Mouse (Mus musculus) E14TG2a.4 (cell line): Measurements from ENCODE around the gene Ttc25.

Source experiments
- CTCF ChIP-seq: conservative IDR thresholded peaks from 2 replicates; pipeline ENCODE4 v1.5.1; 2014; ENCODE audit warnings: low read length
- NANOG ChIP-seq: IDR thresholded peaks from 2 replicates; pipeline ENCODE4 v1.6.1; 2014; ENCODE audit warnings: borderline replicate concordance, low read length, mixed read lengths
- POU5F1 ChIP-seq: IDR thresholded peaks from 2 replicates; pipeline ENCODE4 v1.6.1; 2014; ENCODE audit warnings: low read length, borderline replicate concordance

DNA sequence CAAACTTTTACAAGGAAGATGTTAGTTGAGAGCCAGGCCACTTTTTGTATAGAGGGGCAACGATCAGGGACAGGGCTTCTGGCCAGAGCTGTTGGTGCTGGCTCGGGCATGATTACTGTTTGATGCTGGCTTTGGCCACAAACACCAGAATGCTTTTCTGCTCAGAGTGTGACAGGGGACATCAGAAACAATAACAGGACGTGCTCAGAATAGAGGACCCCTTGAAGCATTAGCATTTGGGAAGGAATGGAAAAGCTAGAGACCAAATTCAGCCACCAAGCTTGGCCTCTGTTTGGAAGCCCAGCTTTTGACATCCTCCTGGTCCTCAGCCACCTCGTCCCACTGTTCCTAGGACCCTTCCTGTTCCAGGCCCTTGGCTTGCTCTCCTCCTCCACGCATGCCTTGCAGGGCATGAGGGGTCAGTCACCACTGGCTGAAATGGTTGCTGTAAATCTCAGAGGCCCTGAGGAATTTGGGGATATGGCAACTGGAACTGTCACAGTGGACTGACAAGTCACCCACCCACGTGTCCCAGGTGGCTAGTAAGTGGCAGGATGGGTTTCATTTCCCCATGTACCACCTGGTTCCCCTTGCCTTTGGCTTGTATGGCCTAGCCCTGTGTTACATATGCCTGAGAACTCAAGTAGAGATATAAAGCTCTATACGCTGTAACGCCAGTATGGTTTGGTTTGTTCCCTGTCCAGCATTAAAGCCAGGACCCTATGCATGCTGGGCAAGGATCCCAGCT is 32.6 kb downstream of the Ttc25 start:
- TF ChIP-seq CTCF: no peak
- no peak for TF ChIP-seq POU5F1
- no peak for TF ChIP-seq NANOG
